Mouse (Mus musculus) limb, embryonic 10.5 days (tissue): Measurements from ENCODE around the gene Dlec1. TPM values are rescaled to one million over a fixed set of nuclear protein-coding genes. Genes with fewer than 3 reads are reported as not detected.

Experiments
- polyA plus RNA-seq: library from polyadenylated mRNA; unstranded; fragments of >200 nt; fragmentation: Nextera tagmentation; extraction: Ambion mirVana; gene quantifications from 2 replicates; pipeline ENCODE4 v1.2.1, GENCODE M21; 2016

Gene Dlec1
- polyA plus RNA-seq, 1 experiment from 2014 or later, result 1.0 TPM

Other genes with a start within 250 kb of the Dlec1 start
- gene Ctdspl, start 176.0 kb upstream of the Dlec1 start, polyA plus RNA-seq, result 8.8 and 11.6 TPM in 2 replicates
- 19.5 and 26.3 TPM in 2 replicates for gene Vill, start 49.7 kb upstream of the Dlec1 start, polyA plus RNA-seq
- gene Plcd1, start 9.0 kb upstream of the Dlec1 start, polyA plus RNA-seq, result 11.2 and 14.3 TPM in 2 replicates
- gene Acaa1b, start 54.6 kb downstream of the Dlec1 start, polyA plus RNA-seq, result 1.1 TPM in 2 replicates
- not detected in 2 replicates for gene Gm47289, start 56.7 kb downstream of the Dlec1 start, polyA plus RNA-seq
- gene Slc22a13, start 106.6 kb downstream of the Dlec1 start, polyA plus RNA-seq, result not detected in 2 replicates
- 11.9 and 12.1 TPM in 2 replicates for gene Oxsr1, start 219.9 kb downstream of the Dlec1 start, polyA plus RNA-seq
- 71.6 and 78.2 TPM in 2 replicates for gene Acaa1a, start 237.2 kb downstream of the Dlec1 start, polyA plus RNA-seq
- 7.6 and 9.2 TPM in 2 replicates for gene Myd88, start 238.9 kb downstream of the Dlec1 start, polyA plus RNA-seq